Mouse (Mus musculus): ENCODE measurements at regions not wholly inside any gene's neighbourhood (a gene's known extent, or its start where the extent isn't known, plus 50 kb on each side); places are given as distances from the start of the nearest gene placed in this dataset.

GRCm38 (mm10) chr6:98800040-98800439 lies 457.5 kb upstream of the Gm765 start:
- no peak for TF ChIP-seq CTCF (IDR thresholded peaks at IDR 0.05; ENCODE audit: control insufficient read depth, insufficient read depth, insufficient replicate concordance, low read depth, low read length)
- no peak for TF ChIP-seq POLR2A (IDR thresholded peaks at IDR 0.05; ENCODE audit: control insufficient read depth, low read depth, low read length)

All from testis, adult 2 months (tissue).